Mouse (Mus musculus): ENCODE results near the gene Medag. TPM values are rescaled to one million over a fixed set of nuclear protein-coding genes. Genes with fewer than 3 reads are reported as not detected.
A peak's percentile ranks its signal among the peaks of the same experiment; 100 is the strongest.

Medag gene
- total RNA-seq, 1 experiment from 2014 or later, result 3.9 TPM

DNA sequence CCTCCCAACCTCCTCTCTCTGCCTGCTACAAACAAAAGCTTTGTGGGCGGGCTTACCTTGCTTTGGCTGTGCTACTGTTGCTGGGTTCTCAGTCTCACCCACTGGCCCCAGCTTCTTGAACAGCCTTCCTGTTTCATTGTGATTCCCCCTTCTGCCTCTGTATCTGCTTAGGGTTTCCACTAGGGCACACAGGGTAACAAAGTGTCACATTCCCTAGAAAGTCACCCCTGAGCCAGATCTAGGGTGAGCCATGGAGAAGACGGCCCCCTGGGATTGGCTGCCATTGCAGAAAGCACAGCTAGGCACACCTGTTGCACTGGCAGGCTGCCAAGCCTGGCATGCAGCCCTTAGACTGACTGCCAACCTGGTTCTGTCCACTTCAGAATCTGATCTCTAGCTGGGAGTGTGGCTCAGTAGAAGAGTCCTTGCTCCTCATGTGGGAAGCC lies 17.3 kb downstream of the Medag start:
- DNase-seq, result peak; percentile 54

DNA sequence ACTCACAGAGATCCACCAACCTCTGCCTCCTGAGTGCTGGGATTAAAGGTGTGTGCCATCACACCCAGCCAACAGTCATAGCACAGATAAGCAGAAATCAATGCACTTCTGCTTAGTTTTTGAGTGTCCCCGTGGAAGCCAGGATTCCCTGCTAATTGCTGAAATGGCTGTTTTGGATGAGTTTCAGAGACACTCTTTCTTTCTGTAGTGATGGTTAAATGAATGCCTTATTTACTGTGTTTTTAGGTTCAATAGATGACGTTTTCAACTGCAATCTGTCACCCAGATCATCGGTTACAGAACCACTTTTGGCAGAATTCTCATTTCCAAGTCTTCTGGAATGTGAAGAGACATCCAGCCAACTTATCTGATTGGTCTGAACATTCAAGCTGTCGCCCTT lies 18.0 kb downstream of the Medag start:
- DNase-seq, result no peak

DNA sequence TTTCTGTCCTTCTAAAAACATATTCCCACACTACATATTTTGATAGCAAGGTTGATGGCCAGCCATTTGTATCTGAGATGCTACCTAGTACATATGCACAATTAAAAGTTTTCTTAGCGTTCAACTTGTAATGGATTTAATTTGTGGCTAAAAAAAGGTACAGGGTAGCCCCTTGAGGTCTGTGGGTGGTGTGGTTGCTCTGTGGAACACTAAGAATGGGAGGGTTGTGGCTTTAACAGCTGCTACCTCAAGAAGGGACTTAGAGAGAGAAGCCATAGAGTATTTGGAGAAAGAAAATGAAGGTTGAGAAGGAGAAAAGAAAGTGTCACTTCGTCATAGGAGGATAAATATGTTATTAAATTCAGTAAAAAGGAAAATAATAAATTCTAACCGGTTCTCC lies 19.4 kb downstream of the Medag start:
- no peak for DNase-seq

DNA sequence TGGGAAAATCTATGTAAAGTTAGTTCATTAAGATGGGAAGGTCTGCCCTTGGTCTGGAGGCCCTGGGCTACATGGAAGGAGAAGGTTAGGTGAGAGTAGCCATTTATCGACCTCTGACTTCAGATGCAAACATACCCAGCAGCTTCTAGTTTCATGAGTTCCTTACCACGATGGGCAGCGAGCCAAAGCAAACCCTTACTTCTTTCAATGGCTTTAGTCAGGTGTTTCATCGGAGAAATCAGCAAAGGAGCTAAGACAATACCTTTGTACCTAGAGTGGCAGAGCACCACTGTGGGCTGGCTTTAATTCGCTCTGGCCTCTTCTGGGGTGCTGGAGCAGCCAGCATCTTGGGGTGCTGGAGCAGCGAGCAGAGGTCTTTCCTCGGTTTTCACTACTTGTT lies 22.1 kb downstream of the Medag start:
- DNase-seq, result no peak

DNA sequence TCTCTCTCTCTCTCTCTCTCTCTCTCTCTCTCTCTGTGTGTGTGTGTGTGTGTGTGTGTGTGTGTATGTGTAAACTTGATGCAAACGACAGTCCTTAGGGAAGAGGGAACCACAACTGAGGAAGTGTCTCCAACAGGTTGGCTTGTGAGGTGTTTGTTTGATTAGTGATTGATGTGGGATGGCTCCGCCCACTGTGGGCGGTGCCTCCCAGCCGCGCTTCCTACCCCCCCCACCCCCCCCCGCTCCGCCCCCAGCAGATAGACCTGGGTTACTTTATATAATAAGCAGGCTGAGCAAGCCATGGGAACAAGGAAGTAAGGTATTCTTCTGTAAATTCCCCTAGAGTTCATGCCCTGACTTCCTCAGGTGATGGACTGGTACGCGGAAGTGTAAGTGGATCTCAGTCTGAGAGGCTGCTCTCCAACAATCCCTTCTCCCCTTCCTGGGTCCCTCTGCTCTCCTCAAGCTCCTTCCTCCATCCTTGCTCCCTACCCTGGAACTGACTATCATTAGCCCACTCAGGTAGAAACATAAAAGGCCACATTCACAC lies 22.7 kb downstream of the Medag start:
- no peak for DNase-seq

DNA sequence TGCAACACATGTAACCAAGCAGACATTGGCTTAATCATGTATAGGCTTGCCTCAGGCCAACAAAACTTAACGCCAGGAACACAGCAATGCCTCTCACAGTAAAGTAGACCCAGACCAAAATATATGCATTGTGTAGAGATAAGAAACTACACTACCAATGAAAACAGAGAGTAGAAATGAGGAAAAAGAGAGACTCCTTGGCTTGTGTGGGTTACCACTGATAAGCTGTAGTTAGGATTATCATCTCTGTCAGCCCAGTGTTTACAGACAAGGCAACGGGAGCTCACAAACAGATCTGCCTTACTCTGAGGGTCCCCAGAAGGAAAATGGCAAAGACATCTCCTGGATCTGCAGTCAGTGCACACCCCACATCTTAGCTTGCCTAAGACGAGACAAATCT lies 25.0 kb downstream of the Medag start:
- no peak for DNase-seq

DNA sequence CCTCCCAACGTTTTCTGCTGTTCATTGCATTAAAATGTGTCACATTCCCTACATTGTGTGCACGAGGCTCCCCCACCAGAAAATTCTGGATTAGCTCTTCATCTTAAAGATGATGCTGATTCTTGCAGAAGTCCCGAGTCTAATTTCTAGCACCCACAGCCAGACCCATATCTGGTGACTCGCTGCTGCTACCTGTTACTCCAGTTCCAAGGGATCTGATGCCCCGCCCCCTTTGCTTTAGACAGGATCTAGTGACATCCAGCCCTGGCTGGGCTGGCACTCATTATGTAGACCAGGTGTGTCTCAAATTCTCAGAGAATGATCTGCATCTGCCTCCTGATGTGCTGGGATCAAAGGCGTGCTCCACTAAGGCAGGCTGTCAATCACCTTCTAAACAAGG lies 25.6 kb downstream of the Medag start:
- no peak for DNase-seq

DNA sequence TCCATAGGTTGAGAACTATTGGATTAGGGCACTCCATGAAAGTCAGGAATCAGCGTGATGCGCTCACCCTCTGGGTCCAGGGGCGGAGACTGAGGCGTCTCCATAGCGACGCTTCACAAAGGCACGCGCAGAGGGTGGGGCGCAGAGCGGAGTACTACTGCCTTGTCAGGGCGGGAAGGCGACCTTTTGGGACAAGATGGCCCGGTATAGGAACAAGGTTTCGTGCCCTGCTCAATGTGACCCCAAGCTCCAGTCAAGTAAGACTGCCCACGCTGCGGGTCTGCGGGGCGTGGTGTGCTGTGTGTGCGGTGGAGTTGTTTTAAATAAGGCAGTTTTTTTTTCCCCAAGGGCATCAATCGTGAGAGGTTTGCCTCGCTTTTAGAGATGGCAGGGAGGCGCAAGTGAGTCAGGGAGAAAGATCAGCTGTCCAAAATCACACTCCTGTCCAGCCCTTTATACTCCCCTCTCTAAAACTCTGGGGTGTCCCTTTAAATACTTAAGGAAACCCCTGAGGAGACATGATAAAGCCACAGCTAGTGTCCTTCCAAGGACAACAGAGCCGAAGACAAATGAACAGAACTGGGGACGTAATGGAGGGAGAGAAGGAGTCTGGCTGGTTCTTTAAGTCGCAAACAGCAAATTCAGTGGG lies 28.1 kb downstream of the Medag start, which contains the start of gene Tex26:
Tex26 (plus strand) TSS at position 130 of the 649 bp plus-strand sequence.
- peak; percentile 76 for DNase-seq

DNA sequence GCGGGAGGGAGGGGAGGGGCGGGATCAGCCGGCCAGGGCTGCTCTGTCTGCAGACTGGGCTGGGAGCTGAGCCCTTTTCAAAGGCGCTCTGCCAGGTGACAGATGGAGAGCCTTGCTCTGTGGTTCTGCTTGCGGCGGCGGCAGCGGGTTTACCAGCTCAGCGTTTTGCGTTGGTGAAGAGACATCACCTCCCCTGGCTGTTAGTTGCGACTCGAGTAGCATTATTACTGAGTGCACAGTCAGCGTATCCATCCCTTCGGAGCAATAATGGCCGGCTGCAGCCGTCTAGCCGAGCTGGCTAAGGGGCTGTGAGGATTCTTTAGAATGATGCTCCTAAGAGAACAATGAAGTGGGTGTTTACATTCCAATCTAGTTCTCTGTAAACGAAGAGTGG lies 28.6 kb downstream of the Medag start:
- DNase-seq, result peak; percentile 62

DNA sequence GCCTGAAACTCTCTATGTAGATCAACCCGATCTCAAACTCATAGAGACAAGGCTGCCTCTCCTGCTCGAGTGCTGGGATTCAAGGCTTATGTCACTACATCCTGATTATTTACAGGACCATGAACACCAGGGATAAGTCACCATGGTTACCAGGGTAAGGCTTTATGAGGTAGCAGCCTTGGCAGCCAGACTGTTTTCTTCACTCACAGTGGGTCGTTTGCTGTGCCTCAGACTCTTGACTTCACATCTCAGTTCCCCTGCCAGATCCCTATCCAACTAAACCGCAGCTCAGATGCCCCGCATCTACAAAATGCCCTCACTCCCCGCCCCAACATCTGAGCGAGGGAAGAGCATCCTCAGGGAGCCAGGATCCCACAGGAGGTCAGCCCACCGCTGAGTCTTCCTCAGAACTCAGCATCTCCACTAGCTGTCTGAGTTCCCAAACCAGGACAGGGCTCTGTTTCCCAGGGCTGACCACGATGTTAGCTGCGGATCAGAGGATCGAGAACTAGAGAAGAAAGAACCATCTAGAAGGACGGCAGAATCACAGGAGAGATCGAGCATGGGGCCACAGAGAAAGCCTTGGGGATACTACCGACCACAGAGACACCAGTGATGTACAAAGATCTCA lies 30.2 kb downstream of the Medag start:
- no peak for DNase-seq

DNA sequence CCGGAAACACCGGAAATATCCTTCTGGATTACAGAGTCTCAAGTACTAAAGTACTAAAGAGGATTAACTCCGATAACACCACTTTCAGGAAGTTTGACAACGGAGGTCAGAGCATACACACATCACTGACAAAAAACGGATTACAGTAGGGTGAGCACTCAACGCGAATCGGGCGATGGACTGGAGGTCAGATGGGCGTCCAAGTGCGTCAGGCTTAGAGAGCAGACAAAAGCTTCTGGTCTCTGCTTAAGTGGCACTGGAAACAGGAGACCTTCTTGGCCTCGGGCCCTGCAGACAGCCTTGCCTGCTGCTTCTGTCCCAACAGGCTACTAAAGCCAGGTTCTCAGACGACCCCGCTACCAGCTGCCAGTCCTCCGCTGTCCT lies 30.7 kb downstream of the Medag start:
- peak; percentile 10 for DNase-seq

DNA sequence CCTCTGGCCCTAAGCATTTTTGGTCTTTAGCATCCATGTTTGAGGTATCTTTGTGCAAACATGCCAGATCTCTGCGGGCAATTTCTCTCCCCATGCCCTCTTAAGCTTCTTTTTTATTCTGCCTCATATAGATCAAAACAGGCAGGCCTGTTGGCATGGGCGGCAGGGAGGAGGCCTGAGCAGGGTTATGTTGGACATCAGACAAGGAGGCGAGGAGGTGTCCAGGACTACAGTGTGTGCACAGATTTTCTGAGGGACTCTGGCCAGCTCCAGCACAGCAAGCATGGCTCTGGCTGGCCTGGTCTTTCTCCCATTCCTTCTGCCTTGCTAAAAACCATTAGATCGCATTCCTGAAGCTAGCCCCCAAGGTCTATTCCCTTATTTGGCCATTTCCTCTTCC lies 32.9 kb downstream of the Medag start:
- DNase-seq, result peak; percentile 12

DNA sequence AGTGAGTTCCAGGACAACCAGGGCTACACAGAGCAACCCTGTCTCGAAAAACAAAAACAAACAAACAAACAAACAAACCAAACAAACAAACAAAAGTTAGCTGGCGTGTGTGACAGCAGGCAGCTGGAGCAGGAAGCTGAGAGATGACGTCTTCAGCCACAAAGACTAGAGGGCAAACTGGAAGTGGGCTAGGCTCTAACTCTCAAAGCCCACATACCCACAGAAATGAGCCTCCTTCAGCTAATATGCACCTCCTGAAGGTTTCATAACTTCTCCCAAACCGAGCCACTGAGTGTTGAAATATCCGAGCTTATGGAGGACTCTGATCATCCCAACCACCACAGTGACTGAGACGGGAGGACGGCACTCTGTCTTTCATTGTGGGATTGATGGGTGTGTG lies 34.9 kb downstream of the Medag start:
- no peak for DNase-seq

DNA sequence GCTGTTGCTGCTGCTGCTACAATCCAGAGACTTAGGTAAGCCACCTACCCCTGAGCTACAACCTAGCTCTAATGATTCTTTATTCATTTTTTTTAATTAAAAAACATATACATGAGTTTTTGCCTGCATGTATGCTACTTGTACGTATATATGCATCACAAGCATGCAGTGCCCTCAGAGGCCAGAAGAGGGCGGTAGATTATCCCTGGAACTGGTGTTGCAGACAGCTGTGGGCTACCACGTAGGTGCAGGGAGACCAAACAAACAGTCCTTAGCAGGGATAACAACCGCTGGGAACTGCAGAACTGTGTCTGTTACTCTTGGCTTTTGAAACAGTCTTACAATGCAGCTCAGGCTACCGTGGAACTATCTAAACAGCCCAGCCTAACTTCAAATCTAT lies 36.2 kb downstream of the Medag start:
- DNase-seq, result no peak

DNA sequence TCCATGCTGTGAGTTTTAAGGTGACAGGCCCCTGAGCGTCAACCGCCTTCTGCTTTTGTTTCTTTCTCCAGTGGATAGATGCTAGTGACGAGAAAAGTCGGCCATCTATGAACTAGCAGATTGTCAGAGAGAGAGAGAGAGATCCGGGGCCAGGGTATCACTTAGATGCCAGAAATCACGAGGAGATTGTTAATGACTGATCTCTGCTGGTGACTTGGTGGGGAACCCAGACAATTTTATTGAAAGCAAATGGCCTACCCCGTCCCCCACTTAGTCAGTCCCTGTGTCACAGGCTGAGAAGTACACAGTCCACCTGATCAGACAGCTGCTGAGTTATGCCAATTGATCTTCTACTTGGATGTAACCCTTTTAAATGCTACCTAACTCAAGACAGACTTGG lies 37.9 kb downstream of the Medag start:
- DNase-seq, result no peak

DNA sequence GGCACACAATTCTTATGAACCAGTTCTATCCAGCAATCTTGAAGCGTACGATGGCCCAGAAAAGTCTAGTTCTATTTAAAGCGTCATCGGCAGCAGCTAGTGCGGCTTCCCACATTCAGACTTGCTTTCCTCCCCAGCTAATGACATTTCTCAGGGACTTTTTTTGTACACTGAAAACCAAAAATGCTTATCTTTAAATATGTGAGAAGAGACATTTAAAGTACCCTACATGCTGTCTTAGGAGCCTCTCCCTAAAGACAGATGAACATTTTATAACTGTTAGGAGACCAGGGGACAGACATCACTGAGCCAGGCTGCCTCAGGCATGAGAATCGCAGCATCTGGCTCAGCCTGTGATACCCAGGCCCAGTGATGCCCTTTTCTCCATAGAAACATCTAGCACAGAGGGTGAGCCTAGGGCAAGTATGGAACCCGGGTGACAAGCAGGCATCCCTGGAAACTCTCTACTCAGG lies 39.7 kb downstream of the Medag start:
- no peak for DNase-seq

DNA sequence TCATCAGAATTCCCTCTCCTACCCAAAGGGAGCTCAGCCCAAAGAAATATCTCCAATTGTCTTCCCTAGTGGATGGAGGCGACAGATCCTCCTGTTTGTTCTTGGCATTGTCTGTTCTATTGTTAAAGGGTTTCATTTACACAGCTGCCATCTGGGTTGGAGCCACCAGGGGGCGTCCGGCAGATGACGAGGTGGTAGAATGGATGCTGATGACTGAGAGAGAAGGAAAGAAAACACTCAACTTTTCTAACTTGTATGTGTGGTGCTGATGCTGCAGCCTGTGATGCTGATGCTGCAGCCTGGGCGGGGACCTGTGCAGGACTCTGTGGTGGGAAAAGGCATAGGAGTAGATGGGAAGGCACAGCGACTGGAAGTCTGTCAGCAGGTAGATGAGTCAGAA lies 42.7 kb downstream of the Medag start:
- peak; percentile 78 for DNase-seq

DNA sequence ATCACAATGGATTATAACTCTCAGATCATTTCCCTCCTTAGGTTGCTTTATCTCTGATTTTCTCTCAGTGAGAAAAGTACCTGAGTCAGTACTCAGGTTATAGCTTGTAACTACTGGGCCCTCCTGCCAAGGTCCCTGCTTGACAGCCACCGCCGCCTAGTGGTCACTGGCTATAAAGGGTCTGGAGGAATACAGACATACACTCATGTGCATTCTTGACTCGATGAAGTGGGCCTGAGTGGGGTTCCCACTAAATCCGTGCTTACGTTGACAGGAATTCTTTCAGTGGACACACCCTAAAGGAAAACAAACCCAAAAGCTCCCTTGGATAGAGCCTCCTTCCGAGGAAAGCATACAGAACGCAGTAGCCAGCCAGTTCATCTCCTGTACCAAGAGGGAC lies 45.0 kb downstream of the Medag start:
- DNase-seq, result no peak

DNA sequence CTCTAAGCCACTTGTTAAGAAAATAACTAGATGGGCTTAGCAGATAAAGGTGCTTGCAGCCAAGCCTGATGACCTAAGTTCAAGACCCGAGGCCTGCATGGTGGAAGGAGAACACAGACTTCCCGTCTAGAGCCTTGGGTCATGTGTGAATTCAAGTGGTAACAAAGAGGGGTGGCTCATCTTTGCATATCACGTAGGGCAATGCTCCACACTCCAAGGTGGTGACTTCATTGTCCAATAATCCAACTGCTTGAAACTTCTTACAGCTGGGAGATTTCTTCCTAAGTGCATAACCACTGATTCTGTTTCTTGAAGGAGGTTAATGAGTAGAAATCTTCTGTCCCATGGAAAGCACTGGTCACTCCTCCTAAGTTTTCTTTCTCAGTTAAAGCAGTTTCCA lies 50.5 kb downstream of the Medag start:
- DNase-seq, result no peak

DNA sequence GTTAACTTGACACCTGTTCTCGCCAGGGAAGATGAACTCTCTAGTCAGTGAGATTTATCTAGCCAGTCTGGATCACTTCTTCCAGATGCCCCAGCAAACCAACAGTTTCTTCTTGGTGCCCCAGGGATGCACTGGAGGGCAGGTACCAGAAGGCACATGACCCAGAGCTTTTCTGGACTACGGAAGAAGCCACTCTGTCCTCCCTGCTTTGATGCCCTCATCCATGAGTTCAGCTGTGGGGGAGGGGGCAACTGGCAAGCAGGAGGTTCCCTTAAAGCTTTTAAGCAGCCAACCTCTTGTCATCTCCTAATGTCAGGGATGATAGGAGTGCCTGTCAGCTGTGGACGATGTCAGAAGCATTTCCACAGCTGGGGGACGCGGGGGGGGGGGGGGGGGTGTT lies 53.8 kb downstream of the Medag start:
- DNase-seq, result no peak

DNA sequence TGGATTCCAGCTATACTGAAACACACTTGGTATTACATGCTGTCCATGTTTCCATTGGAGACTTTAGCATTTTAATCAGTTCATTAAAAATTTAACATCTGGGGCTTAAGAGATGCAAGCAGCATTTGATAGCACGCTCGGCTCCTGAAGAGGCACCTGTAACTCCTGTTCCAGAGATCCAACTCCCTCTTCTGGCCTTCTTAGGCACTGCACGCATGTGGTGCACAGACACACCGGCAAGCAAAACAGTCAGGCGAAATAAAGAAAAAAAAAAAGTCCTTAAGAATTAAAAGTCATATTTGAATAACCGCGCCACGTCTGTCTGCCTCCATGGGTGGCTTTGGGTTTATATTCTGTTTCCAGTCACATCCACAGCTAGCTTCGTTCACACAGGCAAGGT lies 62.6 kb downstream of the Medag start:
- no peak for DNase-seq

DNA sequence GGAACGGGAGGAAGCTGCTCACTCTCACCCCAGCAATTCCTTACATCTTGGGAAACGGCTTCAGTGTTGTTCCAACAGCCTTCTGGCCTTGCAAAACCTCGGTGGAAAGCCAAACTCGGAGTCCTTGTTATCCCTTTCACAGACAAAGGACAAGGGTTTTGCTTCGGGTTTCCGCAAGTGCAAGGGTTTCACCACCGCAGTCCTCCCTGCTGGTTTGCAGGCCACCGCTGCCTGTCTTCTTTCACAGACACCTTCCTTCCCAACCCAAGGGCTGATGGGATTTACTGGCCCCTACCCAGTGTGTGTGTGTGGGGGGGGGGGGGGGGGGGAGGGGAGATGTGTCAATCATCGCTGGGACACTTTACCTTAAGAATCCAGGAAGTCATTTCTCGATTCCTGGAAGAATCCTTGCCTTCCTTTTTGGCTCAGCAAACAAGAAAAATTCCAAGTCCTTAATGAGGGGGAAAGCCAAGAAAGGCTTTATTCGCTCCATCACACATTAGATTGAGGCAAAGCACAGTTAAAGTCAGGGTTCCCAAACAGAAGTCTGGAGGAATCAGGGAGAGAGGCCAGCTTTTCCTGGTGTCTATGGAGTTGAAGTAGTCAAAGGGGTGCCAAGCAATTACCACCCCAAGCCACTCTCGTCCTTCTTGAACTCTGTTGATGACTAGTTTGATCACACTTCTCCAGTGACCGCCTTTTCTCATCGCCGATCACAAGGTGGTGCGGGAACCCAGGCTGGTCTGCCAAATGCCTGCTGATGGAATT lies 63.3 kb downstream of the Medag start:
- DNase-seq, result no peak

Measured in adrenal gland, postnatal 14 days (tissue).